Mouse (Mus musculus): ENCODE results near the gene Chrnd. TPM values are rescaled to one million over a fixed set of nuclear protein-coding genes. Genes with fewer than 3 reads are reported as not detected.

Gene Chrnd
- total RNA-seq, 2 experiments from 2014 or later = 0.27 to 0.97 TPM

- peak; percentile 87 for DNase-seq
Observed at GRCm38 (mm10) chr1:87184751-87185139, 5.7 kb upstream of the Chrnd start.

- DNase-seq = no peak
Observed at GRCm38 (mm10) chr1:87185526-87185925, 4.9 kb upstream of the Chrnd start.

DNA sequence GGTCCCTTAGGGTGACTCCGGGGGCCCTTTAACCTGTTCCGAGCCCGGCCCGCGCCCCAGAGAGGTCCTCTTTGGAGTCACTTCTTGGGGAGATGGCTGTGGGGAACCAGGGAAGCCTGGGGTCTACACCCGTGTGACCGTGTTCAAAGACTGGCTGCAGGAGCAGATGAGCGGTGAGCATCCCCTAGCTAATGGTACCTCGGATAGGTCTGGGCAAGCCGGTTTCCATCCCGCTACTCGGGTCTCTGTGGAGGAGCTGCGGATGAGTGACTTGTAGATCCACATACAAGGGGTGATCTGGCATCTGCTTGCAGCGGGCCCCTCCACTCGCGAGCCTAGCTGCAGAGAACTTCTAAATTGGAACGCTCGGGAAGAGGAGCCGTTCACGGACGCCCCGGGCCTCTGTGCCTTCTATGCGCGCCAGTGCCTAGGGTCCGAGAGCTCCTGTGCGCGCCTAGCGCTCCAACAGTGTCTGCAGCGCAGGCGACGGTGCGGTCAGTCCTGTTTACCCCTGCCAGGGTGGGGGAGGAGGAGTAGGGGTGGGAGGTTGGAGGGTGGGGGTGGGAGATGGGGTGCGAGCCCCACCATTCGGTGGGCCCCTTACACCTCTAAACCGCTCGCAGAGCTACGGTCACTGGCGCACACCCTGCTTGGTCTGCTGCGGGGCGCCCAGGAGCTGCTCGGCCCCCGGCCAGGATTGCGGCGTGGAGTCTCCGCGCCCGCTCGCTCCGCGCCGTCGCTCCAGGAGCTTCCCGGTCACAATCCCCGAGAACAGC, 4.0 kb upstream of the Chrnd start:
- no peak for DNase-seq

DNA sequence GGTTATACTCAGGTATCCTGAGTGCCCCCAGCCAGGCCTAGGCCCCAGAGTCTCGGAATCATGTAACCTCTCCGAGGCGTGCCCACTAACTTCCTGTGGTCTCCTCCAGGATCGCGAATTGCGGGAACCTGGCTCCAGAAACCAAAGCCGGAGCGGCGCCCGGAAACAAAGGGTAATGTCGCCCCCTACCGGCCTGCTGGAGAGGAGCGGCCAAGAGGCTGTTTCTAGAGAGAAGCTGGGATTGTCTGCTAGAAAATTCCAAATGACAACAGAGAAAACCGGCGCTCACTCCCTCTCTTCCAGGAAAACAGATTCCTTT, 3.4 kb upstream of the Chrnd start:
- DNase-seq = peak; percentile 88

DNA sequence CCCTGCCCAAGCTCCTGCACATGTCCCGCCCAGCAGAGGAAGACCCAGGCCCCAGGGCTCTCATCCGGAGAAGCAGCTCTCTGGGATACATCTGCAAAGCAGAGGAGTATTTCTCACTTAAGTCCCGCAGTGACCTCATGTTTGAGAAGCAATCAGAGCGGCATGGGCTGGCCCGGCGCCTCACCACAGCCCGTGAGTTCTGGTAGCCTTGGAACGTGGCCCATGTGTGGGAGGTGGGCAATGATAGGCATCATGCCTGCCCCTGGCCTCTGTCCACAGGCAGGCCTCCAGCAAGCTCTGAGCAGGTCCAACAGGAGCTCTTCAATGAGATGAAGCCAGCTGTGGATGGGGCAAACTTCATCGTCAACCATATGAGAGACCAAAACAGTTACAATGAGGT, 6.9 kb downstream of the Chrnd start:
- no peak for DNase-seq

GRCm38 (mm10) chr1:87198119-87199065, 8.0 kb downstream of the Chrnd start:
- DNase-seq = no peak

- no peak for DNase-seq
Observed at GRCm38 (mm10) chr1:87200811-87201210, 10.4 kb downstream of the Chrnd start.

GRCm38 (mm10) chr1:87201848-87202247, 11.4 kb downstream of the Chrnd start:
- no peak for DNase-seq

DNA sequence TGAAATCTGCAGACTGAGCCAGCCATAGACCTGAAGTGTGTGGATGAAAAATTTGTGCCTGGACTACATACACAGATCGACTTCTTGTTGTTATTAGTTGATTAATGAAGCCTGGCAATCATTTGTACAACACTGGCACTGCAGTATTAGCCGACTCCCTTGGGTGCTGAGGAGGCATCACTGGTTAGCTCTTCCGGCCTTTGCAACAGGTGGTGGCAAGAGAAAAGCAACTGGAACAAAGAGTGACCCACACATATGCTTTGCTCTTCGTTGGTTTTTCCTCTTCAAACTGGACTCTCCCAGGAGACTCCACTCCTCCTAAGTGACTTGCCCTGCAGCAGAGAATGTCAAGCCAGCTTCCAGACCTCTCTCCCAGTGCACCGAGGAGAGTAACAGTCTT, 13.4 kb downstream of the Chrnd start:
- no peak for DNase-seq

GRCm38 (mm10) chr1:87204465-87204864, 14.1 kb downstream of the Chrnd start, which contains the start of gene Chrng:
Chrng (plus strand) TSS chr1:87204657.
- DNase-seq = no peak

DNA sequence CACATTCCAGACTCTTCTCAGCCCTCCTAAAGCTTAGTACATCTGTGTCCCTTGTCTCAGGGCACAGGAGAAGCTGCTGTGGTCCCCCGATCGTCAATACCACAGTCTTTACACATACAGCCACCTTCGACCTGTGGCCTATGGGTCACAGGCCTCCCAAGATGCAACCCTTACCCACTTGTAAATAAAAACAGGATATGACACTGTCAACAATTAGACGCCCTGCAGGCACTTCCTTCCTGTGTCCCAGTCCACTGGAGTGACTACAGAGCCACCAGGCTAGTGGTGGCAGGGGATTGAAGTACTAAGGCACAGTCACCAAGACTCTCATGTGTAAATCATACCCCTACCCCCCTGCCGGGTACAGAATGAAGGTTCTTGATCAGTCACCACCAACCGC, 14.6 kb downstream of the Chrnd start:
- no peak for DNase-seq

- DNase-seq = no peak
Observed at GRCm38 (mm10) chr1:87205502-87205901, 15.1 kb downstream of the Chrnd start.

- no peak for DNase-seq
Observed at GRCm38 (mm10) chr1:87206339-87206738, 15.9 kb downstream of the Chrnd start.

DNA sequence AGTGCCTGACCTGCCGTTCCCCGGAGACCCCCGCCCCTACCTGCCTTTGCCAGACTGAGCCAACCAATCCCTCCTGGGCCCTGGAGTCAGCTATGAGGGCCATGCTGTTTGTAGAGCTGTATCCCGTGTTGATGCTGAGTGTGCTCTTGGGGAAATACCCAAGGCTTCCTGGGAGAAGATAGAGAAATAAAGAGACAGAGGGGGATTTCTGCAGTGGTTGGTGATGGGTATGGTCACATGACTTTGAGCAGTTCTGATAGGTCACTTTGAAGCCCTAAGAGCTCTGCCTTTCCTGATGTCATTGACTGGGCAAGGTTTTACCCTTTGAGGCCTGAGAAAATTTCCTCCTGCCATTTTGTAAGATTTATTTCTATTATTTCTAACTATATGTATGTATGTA, 21.0 kb downstream of the Chrnd start:
- DNase-seq = no peak

DNA sequence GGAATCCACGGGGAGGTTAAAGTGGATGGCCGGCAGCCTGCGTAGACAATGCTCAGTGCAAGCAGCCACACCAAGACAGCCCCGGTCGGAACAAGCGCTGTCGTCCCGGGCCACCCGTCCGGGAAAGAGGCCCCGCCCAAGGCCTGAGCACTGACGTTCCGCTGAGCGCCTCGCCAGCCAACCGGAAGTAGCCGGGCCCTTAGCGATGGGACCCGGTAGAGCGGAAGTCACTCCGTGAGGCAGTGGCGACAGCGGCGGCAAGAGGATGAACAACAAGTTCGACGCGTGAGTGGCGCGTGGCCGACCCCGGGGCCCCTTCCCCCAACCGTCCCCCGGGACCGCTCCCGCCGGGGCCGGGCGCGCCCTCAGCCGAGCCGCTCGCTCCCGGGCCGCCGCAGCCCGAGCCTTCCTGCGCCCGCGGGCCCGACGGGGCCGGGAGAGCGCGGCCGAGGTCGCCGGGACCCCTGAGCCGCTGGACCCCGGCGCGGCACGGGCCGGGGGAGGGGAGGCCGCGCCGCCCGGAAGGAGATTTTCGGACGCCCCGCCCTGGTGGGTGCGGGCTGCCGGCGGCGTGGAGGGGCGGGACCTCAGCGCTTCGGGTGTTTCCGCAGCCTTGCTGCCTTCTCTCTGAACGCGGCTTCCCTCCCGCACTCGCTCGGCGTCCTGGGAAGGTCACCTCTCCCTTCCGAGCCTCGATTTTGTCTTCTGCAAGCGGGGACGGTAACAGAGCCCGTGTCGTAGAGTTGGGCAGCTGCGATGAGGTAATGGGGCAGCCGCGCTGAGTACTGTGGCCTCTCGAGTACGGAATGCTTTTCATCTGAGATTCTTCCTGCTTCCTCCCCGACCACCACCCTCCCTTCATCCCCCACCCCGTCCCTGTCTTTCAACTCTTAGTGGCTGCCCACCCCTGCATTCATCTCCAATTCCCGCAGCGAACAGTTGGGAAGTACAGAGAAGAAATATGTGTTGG, 23.6 kb downstream of the Chrnd start, which contains the start of gene Eif4e2:
TSS of gene Eif4e2 (plus strand) at position 180 of the 970 bp plus-strand sequence.
- DNase-seq = peak; percentile 97

GRCm38 (mm10) chr1:87214748-87215147, 24.3 kb downstream of the Chrnd start:
- no peak for DNase-seq

GRCm38 (mm10) chr1:87217938-87218337, 27.5 kb downstream of the Chrnd start:
- DNase-seq = no peak

DNA sequence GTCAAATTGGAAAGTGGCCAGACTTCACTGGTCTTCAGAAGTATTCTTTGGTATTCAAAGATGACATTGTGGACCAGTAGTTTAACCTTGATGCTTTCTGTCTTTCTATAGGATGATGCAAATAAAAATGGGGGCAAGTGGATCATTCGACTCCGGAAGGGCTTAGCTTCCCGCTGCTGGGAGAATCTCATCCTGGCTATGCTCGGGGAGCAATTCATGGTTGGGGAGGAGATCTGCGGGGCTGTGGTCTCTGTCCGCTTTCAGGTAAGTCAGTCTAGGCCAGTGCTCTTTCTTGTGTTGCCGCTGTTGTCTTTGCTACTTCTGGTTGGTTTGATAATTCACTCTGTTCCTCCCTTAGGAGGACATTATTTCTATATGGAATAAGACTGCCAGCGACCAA, 35.3 kb downstream of the Chrnd start:
- DNase-seq = no peak

GRCm38 (mm10) chr1:87226409-87227159, 36.2 kb downstream of the Chrnd start:
- no peak for DNase-seq

DNA sequence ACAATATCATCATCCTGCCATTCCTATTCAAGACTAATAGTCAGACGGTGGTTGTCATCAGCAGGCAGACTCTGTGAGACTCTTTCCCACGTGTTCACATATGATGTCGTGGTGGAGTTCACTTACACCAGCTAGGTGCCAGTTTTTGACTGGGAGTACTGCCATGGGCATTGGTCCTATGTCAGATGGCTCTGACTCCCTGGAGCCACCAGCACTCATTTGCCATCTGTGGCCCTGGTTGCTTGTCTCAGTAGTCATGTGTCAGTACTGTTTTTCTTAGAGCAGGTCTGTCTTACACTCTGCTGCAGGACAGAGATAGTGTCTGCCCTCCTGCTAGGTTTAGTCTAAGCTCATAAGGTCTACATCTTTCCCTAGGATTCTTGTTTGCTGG, 36.7 kb downstream of the Chrnd start:
- DNase-seq = no peak

GRCm38 (mm10) chr1:87230606-87231005, 40.2 kb downstream of the Chrnd start:
- no peak for DNase-seq
